Mouse (Mus musculus) left cerebral cortex, adult 9 months (tissue): ENCODE results near the gene Lrtm2.

Experiments used
- DNase-seq, 2 experiments: peaks; one replicate each; pipeline ENCODE4 v3.0.0; 2022; ENCODE audit warnings: low spot score in 2 of 2

Gene Lrtm2

DNA sequence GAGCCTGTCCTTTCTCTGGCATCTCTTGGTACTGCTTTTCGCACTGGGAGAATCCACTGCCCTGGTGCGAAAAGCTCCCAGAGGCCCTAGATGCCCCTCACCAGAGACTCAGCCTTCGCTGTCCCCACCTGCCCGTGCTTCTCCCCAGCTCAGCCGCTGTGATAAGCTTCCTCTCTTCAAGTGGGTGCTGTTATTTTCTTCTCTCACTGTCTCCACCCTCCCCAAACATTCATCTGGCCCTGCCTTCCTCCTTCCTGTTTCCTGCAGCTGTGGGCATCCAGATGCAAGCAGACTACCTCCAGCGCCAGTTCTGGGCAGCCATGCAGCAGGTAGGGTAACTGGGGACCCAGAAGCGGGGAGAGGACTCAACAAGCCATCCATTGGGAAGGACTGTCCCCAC, 5.6 kb upstream of the Lrtm2 start:
- DNase-seq = no peak

DNA sequence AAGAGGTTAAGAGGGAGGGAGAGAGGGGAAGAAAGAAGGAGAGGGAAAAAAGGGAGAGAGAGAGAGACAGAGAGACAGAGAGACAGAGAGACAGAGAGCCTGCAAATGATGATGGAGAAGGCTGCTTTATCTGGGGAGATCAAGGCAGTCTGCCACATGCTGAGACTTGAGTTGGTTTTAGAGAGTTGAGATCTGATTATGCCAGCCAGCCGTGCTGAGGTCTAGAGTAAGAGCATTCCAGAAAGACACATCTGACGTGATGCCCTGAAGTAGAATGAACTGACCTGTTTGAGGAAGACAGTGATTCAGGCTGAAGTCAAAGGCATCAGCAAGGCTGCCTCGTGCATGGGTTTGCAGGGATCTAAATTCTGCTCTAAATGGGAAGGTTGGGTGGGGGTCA, 3.3 kb upstream of the Lrtm2 start:
- DNase-seq = no peak

DNA sequence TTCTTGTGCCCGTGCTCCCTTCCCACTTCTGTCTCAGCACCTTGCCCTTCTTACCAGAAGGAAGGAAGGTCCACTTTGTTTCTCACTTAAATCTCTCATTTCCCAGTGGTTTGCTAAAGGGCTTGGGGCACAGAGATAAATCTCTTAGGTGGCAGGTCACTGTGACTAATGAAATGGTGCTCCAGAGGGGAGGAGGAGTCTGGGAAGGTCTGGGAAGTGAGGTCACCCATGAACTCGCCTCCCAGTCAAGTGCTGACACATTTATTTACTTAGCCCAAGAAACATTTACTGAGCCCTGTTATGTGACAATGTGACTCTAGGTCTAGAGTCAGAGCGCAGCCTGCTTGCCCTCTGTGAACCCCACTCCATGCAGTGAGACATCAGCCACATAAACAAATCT, 2.6 kb upstream of the Lrtm2 start:
- no peak for DNase-seq

DNA sequence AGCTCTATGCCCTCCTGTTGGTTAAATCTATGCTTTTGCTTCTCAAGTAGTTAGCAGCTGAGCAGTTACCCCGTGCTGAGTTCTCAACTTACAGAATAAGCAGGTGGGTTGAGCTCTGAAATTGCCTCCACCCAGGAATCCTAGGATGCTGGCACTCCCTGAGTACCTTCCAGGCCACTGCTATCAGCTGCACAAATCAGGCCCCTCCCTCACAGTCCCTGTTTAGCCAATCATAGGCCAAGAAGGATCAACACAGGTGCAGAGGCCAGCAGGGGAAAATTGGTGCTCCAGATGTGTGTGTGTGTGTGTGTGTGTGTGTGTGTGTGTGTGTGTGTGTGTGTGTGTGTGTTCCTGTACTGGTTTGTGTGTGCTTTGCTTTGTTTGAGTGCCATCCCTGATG, 1.5 kb upstream of the Lrtm2 start:
- no peak for DNase-seq

DNA sequence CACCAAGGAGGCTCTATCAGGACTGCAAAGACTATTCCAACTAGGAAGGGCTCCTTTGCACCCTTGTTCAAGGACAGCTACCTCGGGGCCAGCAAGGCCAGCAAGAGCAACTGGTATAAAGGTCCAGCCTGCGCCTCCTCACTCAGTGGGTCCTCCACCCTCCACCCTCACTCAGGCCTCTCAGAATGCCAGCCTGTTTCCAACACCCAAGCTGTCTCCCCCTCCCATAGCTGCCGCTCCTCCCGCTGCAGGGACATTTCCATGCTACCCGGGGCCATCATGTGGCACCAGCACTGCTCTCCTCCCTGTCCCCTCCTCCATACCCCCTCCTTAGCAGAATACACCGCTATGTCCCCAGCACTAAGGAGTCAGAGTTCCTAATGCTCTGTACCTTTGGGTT, 630 bp downstream of the Lrtm2 start:
- DNase-seq = peak in 1 of 2 experiments; percentile 51

DNA sequence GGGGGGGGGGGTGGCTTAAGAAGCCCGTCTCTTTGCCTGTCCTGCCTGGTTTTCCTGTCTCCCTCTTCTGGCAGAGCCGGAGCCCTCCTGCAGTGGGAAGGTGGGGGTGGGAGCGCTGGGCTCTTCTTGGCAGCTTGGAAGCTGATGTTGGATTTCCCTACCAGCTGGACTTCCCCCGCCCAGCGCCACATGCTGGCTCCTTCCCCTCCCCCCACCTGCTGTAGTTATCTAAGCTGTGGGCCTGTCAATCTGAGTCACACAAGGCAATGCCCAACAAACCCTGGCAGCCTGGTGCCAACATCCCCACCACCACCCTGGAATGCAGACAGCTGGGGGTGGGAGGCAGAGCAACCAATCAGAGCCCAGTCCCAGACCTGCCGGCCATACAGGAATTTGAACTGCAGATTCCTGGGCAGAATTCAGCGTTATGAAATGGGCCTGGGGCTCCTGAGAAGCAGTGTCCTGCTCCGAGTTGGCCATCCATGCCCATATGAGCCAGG, 1.3 kb downstream of the Lrtm2 start:
- peak; percentile 87 to 93 for DNase-seq

DNA sequence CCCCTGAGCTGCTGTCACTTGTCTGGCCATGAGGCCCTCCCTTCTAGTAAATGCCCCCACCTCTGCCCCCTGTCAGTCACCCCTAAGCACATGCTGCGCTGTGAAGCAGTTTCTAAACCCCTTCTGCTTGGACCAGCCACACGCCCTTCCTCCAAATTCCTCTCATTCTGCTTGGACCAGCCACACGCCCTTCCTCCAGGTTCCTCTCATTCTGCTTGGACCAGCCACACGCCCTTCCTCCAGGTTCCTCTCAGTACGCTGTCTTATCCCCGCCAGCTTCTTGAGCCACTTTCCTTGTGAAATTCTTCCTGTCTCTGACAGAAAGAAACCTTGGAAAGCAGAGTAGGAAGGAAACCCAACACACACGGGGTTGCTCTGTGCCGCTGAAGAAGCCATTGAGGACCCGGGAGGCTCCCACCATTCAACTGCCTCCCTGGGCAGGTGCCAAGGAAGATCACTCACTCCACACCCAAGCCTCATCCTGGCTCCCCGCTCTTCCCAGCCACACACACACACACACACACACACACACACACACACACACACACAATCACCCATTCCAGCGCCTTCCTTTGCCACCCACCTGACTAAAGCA, 1.9 kb downstream of the Lrtm2 start:
- peak in 1 of 2 experiments; percentile 45 for DNase-seq

DNA sequence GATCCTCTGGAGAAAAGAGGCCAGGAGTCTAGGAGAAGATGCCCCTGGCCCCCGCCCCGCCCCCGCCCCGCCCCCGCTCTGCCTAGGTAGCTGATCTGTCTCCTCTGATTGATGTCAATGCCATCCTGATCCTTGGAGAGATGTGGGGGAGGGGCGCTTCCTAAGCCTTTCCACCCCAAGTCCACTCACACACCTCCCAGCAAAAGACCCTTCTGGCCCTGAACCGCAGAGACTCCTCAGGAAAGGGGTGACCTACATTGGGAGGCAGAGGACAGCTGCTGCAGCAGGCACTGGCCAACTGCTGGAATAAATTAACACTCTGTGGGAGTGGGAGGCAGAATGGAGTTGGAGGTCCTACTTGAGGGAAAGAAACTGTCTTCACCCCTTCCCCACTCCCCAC, 4.0 kb downstream of the Lrtm2 start:
- DNase-seq = no peak

DNA sequence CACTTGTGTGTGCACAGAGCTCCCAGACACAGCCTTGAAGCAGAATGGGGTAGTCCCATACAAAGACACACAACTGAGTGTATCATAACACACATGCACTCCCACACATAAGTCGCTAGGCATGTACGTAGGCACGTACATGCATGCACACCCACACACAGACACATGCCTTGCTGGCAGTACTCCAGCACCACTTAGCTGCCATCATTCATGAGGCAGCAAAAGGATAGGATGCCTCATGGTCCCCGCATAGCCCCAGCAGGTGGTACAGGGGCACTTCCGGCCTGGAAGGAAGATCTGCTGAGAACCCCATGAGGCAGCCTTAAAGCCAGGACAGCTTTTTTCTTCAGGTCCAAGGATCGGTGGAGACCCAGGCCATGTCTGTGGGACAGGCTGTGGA, 4.6 kb downstream of the Lrtm2 start:
- DNase-seq = no peak

DNA sequence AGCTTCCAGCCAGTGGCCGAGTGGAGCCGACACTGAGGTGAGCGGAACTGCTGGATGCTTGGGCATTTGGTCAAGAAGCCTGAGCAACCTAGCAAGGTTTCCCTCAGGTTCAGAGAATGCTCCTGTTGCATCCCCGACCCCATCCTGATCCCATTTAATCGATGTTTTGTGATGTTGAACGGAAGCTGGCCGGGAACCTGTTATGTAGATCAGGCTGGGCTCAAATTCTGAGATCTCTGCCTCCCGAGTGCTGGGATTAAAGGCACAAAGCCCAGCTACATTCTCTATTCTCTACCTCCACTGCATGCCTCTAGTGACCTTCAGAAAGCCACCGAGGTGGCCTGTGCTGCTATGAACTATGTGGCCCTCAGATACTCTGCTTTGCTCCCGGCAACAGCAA, 5.8 kb downstream of the Lrtm2 start:
- DNase-seq = no peak

DNA sequence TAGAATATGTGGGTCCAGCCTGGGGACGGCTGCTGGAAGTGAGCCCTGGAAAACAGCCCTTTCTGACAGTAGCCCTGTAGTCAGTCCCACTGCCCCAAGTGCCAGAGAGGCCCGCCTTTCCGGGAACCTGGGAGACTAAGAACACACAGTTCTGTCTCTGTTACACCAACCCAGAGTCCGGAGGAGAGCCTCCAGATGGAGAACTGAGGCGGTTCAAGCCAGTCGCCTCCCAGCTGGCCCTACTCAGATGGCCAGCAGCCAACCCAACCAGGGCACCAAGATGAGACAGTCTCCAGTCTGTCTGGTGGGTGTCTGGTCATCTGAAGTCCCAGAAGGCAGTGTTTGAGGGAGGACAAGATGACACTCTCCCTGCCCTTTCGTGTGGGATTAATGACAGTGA, 8.8 kb downstream of the Lrtm2 start:
- DNase-seq = peak in 1 of 2 experiments; percentile 44

DNA sequence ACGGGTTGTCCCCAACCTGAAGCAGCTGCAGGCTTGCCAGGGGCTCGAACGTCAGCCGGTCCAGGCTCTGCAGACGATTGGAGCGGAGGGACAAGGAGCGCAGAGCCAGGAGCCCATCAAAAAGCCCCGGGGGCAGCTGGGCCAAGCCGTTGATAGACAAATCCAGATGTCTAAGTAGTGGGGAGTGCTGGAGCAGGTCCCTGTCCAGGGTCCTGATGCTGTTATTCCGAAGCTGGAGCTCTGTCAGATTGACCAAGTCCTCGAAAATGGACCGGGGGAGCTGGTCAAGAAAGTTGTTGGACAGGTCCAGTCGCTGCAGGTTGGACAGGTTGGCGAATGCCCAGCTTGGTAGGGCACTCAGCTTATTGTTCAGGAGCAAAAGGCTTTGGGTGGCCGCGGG, 10.1 kb downstream of the Lrtm2 start:
- DNase-seq = no peak

DNA sequence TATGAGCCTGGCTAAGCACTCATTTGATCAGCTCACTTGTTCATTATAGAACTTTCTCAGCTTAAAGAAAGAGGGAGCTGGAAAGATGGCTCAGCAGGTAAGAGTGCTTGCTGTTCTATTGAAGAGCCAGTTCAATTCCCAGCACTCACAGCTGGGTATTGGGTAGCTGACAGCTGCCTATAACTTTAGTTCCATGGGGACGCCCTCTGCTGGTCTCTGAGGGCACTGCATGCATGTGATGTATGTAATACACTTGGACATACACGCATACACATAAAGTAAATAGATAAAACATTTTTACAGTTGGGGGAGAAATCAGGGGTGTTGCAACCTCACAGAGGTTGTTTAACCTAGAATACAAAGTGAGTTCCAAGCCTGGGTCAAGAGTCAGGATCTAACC, 11.2 kb downstream of the Lrtm2 start:
- no peak for DNase-seq

DNA sequence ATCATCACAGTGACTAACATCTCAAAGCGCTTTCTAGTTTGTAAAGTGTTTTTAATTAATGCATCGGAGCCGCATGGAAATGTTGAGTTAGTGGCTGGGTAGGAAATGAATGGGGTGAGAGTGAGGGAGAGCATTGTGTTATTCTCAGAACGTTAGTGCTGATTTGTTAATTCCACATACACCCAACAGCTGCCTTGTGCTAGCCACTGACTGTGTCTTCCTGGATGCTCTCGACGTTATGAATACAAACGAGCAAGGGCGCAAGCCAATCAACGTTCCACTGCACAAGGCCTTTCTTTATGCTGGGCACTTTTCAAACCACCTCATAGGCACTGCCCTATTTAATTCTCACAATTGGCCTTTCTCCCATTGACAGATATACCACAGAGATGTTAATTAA, 11.8 kb downstream of the Lrtm2 start:
- DNase-seq = peak in 1 of 2 experiments; percentile 40

DNA sequence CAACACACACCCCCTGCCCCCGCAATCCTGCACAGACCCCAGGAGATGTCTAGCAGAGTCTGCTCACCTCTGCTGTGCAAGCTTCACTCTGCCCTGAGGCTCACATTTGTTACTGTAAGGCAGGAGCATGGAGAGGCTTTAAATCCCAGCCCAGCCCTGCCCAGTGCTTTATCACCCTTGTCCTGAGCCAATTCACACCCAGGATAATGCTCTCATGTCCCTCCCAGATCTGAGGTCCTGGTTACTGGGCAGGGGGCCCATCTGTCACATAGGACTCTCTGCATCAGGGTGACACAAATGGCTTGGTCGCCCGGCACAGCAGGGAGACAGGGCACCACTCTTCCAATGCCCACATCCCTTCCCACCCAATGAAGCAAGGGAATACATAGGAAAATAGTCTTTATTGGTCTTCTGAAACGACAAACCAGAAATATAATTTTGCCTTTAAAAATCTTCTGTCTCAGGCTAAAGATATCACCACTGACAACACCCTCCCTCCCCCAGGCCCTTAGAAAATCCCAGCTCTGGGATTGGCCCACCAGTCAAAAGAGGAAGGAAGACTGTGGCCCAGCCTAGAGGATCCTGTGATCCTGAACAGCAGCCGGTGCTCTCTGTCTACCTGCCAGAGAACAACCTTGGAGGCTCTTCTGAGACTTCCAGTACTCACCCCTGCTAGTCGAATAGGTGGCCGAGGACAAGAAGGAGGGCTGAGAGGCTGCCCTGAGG, 15.7 kb downstream of the Lrtm2 start:
- DNase-seq = peak in 1 of 2 experiments; percentile 53

DNA sequence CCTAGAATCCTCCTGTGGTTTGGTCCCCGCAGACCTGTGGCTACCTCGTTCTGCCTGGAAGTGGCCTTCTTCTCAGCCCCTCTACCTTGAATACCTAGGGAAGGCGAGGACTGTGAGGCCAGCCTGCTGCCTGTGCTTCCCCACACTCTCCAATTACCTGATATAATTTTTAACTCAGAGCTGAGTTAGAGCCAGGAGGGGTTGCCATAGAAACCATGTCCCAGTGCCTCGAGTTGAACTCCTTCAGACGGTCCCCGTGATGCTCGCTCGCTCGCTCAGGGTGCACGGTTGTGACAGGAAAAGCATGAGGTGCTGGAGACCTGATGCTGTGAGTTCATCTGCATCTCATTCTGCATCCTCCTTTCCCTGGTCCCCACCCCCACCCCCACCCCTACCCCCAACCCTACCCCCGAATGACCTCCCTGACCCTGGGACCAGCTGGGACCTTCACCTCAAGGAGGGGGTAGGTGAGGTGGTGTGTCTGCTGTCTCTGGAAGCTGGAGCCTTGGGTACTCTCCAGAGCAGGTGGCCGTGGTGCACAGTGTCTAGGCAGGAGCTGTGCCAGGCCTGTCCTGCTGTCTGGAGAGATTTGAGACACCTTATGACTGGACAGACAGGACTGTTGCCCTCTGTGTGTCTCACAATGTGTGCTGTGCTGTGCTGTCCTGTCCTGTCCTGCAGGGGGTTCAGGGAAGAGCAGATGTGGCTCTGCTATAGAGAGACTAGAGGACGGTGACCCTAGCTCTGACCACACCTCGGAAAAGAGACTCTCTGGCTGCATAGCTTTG, 16.8 kb downstream of the Lrtm2 start:
- peak in 1 of 2 experiments; percentile 63 for DNase-seq

DNA sequence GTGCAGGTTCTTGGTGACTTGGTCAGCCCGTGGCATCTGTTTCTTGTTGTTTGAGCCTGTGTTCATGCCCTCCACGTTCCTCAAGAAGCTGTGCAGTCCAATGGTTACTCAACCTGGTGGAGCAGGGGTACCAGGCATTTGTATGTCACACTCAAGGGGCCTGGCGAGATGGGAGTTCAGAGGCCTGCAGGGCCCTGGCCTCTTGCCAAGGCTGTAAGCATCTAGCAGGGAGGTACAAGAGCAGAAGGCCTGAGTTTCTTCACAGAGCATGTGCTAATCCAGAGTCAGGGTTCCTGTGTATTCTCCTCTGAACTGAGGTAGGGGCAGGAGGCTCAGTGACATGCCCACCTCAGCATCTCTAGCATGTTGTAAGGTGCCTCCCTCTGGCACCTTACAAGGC, 17.5 kb downstream of the Lrtm2 start:
- DNase-seq = no peak

DNA sequence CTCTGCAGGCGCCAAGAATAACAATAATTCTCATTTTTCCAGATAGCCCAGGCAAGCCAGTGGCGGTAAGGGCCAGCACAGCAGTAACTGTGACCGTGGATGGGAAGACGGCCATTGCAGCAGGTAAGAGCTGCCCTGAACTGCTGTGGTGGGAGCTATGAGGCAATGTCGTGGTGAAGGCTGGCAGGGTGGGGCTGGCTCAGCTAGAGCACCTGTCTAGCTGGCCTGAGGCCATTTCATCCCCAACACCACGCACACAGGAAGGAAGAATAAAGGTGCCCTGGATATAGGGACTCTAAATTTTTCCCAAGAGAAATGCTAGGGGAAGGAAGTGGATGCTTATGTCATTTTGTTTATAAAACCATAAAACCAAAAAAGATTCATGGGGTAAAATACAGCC, 18.2 kb downstream of the Lrtm2 start:
- DNase-seq = no peak

DNA sequence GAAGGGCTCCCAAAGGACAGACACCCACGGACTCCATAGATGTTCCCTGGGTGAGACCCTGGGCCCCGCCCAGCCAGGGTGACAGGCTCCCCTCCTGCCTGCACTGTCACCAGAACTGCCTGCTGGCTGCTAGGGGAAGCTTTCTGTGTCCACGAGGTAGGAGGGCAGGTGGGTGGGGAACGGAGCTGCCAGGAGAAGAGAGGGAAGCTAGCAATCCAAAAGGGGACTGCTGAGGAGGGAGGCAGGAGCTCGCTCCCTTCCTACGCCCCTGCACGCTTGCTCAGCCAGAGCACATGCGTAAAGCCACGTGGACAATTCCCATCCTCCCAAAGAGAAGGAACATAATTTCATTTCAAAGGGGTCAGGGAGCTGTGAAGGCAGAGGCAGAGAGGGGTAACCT, 20.4 kb downstream of the Lrtm2 start:
- DNase-seq = peak; percentile 73 to 79

DNA sequence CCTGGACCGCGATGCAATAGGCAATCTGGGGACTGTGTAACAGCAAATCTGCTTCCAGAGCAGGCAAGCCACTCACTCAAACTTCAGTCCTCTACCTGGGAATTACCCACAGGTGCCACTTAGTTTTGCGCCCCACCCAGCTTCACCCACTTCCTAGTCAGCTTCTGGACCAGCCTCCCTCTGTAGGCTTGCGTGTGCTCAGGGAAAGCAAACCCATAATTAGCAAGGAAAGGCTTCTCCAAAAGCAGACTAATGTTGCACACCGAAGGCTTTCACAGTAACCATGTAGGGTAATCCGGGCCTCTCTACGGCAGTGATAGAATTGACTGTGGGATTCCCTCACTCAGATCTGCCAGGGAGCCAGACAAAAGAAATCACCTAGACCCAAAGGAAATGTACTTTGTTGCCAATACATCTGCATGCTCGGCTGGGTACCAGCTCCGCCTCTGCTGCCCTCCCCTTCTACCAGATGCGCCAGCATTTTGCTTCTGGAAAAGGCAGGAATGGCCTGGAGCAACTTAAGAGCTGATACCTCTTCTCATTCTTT, 22.6 kb downstream of the Lrtm2 start:
- no peak for DNase-seq

DNA sequence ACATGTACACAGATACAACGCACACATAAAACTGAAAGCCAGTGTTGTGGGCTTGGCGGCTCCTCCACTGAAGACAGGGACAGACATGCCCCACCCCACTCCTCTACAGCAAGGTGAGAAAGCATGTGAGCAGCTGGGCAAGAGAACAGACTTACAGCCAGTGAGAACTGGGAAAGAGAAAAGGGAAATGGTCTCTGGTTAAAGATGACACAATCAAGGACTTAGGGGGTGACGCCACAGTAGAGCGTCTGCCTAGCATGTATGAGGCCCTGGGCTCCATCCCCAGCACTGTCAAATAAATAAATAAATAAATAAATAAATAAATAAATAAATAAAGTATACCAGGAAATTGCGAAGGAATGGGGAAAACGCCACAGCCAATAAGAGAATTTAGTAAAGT, 27.2 kb downstream of the Lrtm2 start:
- DNase-seq = no peak

DNA sequence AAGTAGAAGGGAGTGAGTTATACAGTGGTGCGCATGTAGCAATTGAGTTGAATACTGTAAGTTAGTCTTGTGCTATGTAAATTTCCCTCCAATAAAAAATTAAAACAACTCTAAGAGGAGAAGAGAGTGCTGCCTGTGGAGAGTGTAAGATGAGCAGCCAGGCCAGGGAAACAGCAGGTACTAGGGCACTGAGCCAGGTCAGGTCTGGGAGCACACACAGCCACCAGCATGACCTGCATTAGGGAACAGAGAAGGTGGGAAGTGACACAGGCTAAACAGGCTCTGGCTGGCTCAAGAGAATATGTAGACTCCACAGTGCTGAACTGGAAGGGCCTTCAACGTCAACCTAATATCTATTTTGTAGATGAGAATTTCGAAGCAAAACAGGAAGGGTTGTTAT, 29.3 kb downstream of the Lrtm2 start:
- no peak for DNase-seq

DNA sequence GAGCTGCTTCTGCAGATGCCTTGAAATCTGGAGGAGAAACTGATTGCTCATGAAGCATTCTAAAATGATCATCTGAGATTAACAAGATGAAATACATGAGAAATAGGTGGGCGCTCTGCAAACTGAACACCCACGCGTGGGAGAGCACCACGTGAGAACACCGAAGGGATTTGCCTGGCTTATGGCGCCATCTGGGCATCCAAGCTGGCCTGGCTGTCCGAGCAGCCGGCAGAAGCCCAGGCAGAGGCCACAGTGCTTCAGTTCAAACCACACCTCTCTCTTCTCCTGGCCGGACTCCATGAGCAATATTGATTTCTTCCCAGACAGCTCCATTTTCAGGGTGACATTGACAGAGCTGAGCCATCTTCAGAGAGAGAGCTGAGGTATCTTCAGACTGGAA, 49.8 kb downstream of the Lrtm2 start:
- DNase-seq = peak; percentile 46 to 70
